Mouse (Mus musculus): Measurements from ENCODE around the gene 1500009C09Rik. TPM values are rescaled to one million over a fixed set of nuclear protein-coding genes. Genes with fewer than 3 reads are reported as not detected.
A peak's percentile ranks its signal among the peaks of the same experiment; 100 is the strongest.

The 1500009C09Rik gene
- total and polyA plus RNA-seq, 3 experiments, result not detected

- H3K27ac ChIP-seq (ENCODE audit: insufficient read depth, low read depth), result peak overlapping the region; percentile 71
- H3K9ac ChIP-seq (ENCODE audit: insufficient read depth, low read depth), result peak overlapping the region; percentile 82
- in situ Hi-C loops (cut with MboI; ENCODE audit: low pct_ligation_motif_present, low pct_unique_long_range_greater_than_20kb, low sequenced_read_pairs) (loop anchor here (10.0 kb wide), 1 partner anchor 68 kb away; the partner anchor contains the start of gene Srebf2), dilution Hi-C loops (cut with MboI; ENCODE audit: extremely low pct_ligation_motif_present, extremely low pct_unique_long_range_greater_than_20kb, low sequenced_read_pairs) (no loop called here)
- H3K4me1 ChIP-seq (ENCODE audit: control insufficient read depth in 1 of 2, insufficient read depth in 2 of 2), result peaks cover 15 to 50% of the 10 kb centered on the region in 2 experiments
- DNase-seq (ENCODE audit: extremely low read depth), result no peak
- H3K9me3 ChIP-seq (replicated peaks; ENCODE audit: low read length), result no peaks in the 10 kb centered on the region
- TF ChIP-seq BHLHE40 (IDR thresholded peaks at IDR 0.05; ENCODE audit: low read depth, low read length) (no peak), E2F4 (IDR thresholded peaks at IDR 0.05; ENCODE audit: insufficient replicate concordance, low read depth, low read length) (no peak), JUN (IDR thresholded peaks at IDR 0.05; ENCODE audit: insufficient read depth, low read depth, low read length) (no peak), CHD1 (IDR thresholded peaks at IDR 0.05; ENCODE audit: low read depth, low read length) (no peak), PAX5 (IDR thresholded peaks at IDR 0.05; ENCODE audit: low read length) (no peak), ZMIZ1 (IDR thresholded peaks at IDR 0.05; ENCODE audit: low read depth, low read length) (no peak), POLR2AphosphoS2 (IDR thresholded peaks at IDR 0.05; ENCODE audit: low read depth, low read length) (no peak), KAT2A (IDR thresholded peaks at IDR 0.05; ENCODE audit: insufficient replicate concordance, low read length) (no peak)
- H3K27me3 ChIP-seq (replicated peaks), result no peaks in the 10 kb centered on the region
- H3K4me3 ChIP-seq (replicated peaks in 1 of 3; ENCODE audit: low read depth in 2 of 3, low read length in 2 of 3, poor library complexity in 1 of 3), result peak overlapping the region in 2 of 3 experiments; percentile 26 to 98
- peaks cover 65% of the 10 kb centered on the region for H3K79me2 ChIP-seq (replicated peaks; ENCODE audit: control insufficient read depth, extremely low read depth, insufficient read depth, poor library complexity, severe bottlenecking)
- peaks cover 3 to 28% of the 10 kb centered on the region in 2 experiments for H3K36me3 ChIP-seq (replicated peaks in 1 of 2; ENCODE audit: control insufficient read depth in 1 of 2, insufficient read depth in 1 of 2, low read length in 1 of 2)
- H3K4me2 ChIP-seq (ENCODE audit: insufficient read depth, low read depth, poor library complexity, severe bottlenecking), result peak overlapping the region; percentile 88
These were observed 39.0 kb upstream of the 1500009C09Rik start for GRCm38 (mm10) chr15:82213222-82213621.

GRCm38 (mm10) chr15:82215332-82216046, 36.7 kb upstream of the 1500009C09Rik start:
- Histone ChIP-seq H3K4me3 (replicated peaks in 1 of 3; ENCODE audit: low read depth in 2 of 3, low read length in 2 of 3, poor library complexity in 1 of 3) (peak overlapping the region; percentile 57 to 75 (median 63)), H3K27me3 (replicated peaks) (no peaks in the 10 kb centered on the region), H3K79me2 (replicated peaks; ENCODE audit: control insufficient read depth, extremely low read depth, insufficient read depth, poor library complexity, severe bottlenecking) (peaks cover 44% of the 10 kb centered on the region), H3K36me3 (replicated peaks in 1 of 2; ENCODE audit: control insufficient read depth in 1 of 2, insufficient read depth in 1 of 2, low read length in 1 of 2) (peaks cover 0 to 8% of the 10 kb centered on the region in 2 experiments), H3K9me3 (replicated peaks; ENCODE audit: low read length) (no peaks in the 10 kb centered on the region), H3K4me2 (ENCODE audit: insufficient read depth, low read depth, poor library complexity, severe bottlenecking) (peak overlapping the region; percentile 89), H3K4me1 (ENCODE audit: control insufficient read depth in 1 of 2, insufficient read depth in 2 of 2) (peaks cover 12 to 53% of the 10 kb centered on the region in 2 experiments), H3K9ac (ENCODE audit: insufficient read depth, low read depth) (peak overlapping the region; percentile 93), H3K27ac (ENCODE audit: insufficient read depth, low read depth) (peak overlapping the region; percentile 99)
- in situ Hi-C loops (cut with MboI; ENCODE audit: low pct_ligation_motif_present, low pct_unique_long_range_greater_than_20kb, low sequenced_read_pairs) (loop anchor here (10.0 kb wide), 1 partner anchor 71 kb away; the partner anchor contains the start of gene Srebf2), dilution Hi-C loops (cut with MboI; ENCODE audit: extremely low pct_ligation_motif_present, extremely low pct_unique_long_range_greater_than_20kb, low sequenced_read_pairs) (no loop called here)
- TF ChIP-seq MAZ (IDR thresholded peaks at IDR 0.05; ENCODE audit: low read depth, low read length) (0 out of 2 replicates have a peak, but pooled peaks have one; percentile 39), UBTF (IDR thresholded peaks at IDR 0.05; ENCODE audit: low read depth, low read length) (peak; percentile 55), TCF12 (IDR thresholded peaks at IDR 0.05; ENCODE audit: low read depth, low read length) (peak; percentile 4; the same call in 1 of the 2 replicates), CHD1 (IDR thresholded peaks at IDR 0.05; ENCODE audit: low read depth, low read length) (0 out of 2 replicates have a peak, but pooled peaks have one; percentile 30), MEF2A (IDR thresholded peaks at IDR 0.05; ENCODE audit: borderline replicate concordance, low read depth, low read length) (no peak), BHLHE40 (IDR thresholded peaks at IDR 0.05; ENCODE audit: low read depth, low read length) (no peak)
- no peak for DNase-seq (ENCODE audit: extremely low read depth)
